Mouse (Mus musculus): ENCODE measurements at regions not wholly inside any gene's neighbourhood (a gene's known extent, or its start where the extent isn't known, plus 50 kb on each side); places are given as distances from the start of the nearest gene placed in this dataset.

- DNase-seq (ENCODE audit: low spot score) = peak; percentile 85
Observed at GRCm38 (mm10) chr4:62755237-62755900, 195.7 kb downstream of the Rgs3 start.

- no peak for DNase-seq (ENCODE audit: low spot score)
Observed at GRCm38 (mm10) chr4:62756721-62757206, 197.1 kb downstream of the Rgs3 start.

- DNase-seq (ENCODE audit: low spot score) = no peak
Observed at GRCm38 (mm10) chr4:62760748-62761604, 201.3 kb downstream of the Rgs3 start.

- DNase-seq (ENCODE audit: low spot score) = peak; percentile 85
Observed at GRCm38 (mm10) chr4:62761672-62762071, 202.0 kb downstream of the Rgs3 start.

- DNase-seq (ENCODE audit: low spot score) = peak; percentile 85
Observed at GRCm38 (mm10) chr4:62763990-62764389, 201.4 kb upstream of the Zfp618 start.

GRCm38 (mm10) chr4:62769469-62770234, 195.7 kb upstream of the Zfp618 start:
- DNase-seq (ENCODE audit: low spot score) = no peak

GRCm38 (mm10) chr4:62775005-62775609, 190.3 kb upstream of the Zfp618 start:
- no peak for DNase-seq (ENCODE audit: low spot score)

GRCm38 (mm10) chr4:62776881-62777280, 188.5 kb upstream of the Zfp618 start:
- DNase-seq (ENCODE audit: low spot score) = no peak

- DNase-seq (ENCODE audit: low spot score) = no peak
Observed at GRCm38 (mm10) chr4:62777436-62777835, 187.9 kb upstream of the Zfp618 start.

- no peak for DNase-seq (ENCODE audit: low spot score)
Observed at GRCm38 (mm10) chr4:62778621-62779020, 186.8 kb upstream of the Zfp618 start.

- DNase-seq (ENCODE audit: low spot score) = peak; percentile 82
Observed at GRCm38 (mm10) chr4:62780409-62780808, 185.0 kb upstream of the Zfp618 start.

GRCm38 (mm10) chr4:62780837-62781236, 184.5 kb upstream of the Zfp618 start:
- DNase-seq (ENCODE audit: low spot score) = no peak

GRCm38 (mm10) chr4:62781309-62781800, 184.0 kb upstream of the Zfp618 start:
- DNase-seq (ENCODE audit: low spot score) = no peak

GRCm38 (mm10) chr4:62785711-62786110, 179.7 kb upstream of the Zfp618 start:
- no peak for DNase-seq (ENCODE audit: low spot score)

- DNase-seq (ENCODE audit: low spot score) = no peak
Observed at GRCm38 (mm10) chr4:62789696-62790095, 175.7 kb upstream of the Zfp618 start.

- DNase-seq (ENCODE audit: low spot score) = no peak
Observed at GRCm38 (mm10) chr4:62793582-62793981, 171.8 kb upstream of the Zfp618 start.

GRCm38 (mm10) chr4:62795538-62795937, 169.8 kb upstream of the Zfp618 start:
- DNase-seq (ENCODE audit: low spot score) = no peak

- no peak for DNase-seq (ENCODE audit: low spot score)
Observed at GRCm38 (mm10) chr4:62799923-62800322, 165.4 kb upstream of the Zfp618 start.

GRCm38 (mm10) chr4:62805841-62806240, 159.5 kb upstream of the Zfp618 start:
- peak; percentile 5 for DNase-seq (ENCODE audit: low spot score)

- DNase-seq (ENCODE audit: low spot score) = no peak
Observed at GRCm38 (mm10) chr4:62806786-62807185, 158.6 kb upstream of the Zfp618 start.

- DNase-seq (ENCODE audit: low spot score) = no peak
Observed at GRCm38 (mm10) chr4:62807926-62808552, 157.3 kb upstream of the Zfp618 start.
